25 mouse cellular contexts compared by ENCODE assay signal in genomic region chr2:157522556-157522955, GRCm38 (mm10). TPM values are rescaled to one million over a fixed set of nuclear protein-coding genes. Genes with fewer than 3 reads are reported as not detected.
DNase-seq lines count a peak whose midpoint lies in the region; ATAC-seq and TF ChIP-seq lines count a peak whose summit lies in the region.
"Had no signal": no experiment of that assay in that cellular context is flagged by ENCODE, and none has a peak within 500 bp of the region (broad histone marks: within the 10 kb centered on the region; RNA-seq: fewer than 3 reads in every experiment).

No protein-coding gene starts in this region.

- 71% methylated on average over 3 of the region's 3 CpGs for WGBS in embryonic facial prominence, embryonic 11.5 days
- 71% methylated on average over 3 of the region's 3 CpGs for WGBS in embryonic facial prominence, embryonic 10.5 days
- WGBS in hindbrain, embryonic 11.5 days: 26% methylated on average over 3 of the region's 3 CpGs
- 24% methylated on average over 3 of the region's 3 CpGs for WGBS in hindbrain, postnatal 0 days
- WGBS in neural tube, embryonic 12.5 days: 18% methylated on average over 3 of the region's 3 CpGs

- no peak overlapping the region for H3K9ac ChIP-seq in embryonic facial prominence, embryonic 11.5 days (replicated peaks; ENCODE audit: low read length)
- H3K9ac ChIP-seq in hindbrain, embryonic 11.5 days (ENCODE audit: low read depth, low read length): no peak overlapping the region
- H3K9ac ChIP-seq in hindbrain, postnatal 0 days (replicated peaks; ENCODE audit: low read length): no peak overlapping the region
- H3K9ac ChIP-seq in neural tube, embryonic 12.5 days: no peak overlapping the region
- H3K9ac ChIP-seq: embryonic facial prominence, embryonic 12.5 days; heart, embryonic 15.5 days had no signal

- no peaks in the 10 kb centered on the region for H3K9me3 ChIP-seq in embryonic facial prominence, embryonic 11.5 days (replicated peaks; ENCODE audit: control insufficient read depth, low read length)
- H3K9me3 ChIP-seq in embryonic facial prominence, embryonic 10.5 days: no peaks in the 10 kb centered on the region
- no peaks in the 10 kb centered on the region for H3K9me3 ChIP-seq in hindbrain, embryonic 11.5 days (ENCODE audit: control insufficient read depth, low read length)
- no peaks in the 10 kb centered on the region for H3K9me3 ChIP-seq in hindbrain, postnatal 0 days (ENCODE audit: low read length)
- no peaks in the 10 kb centered on the region for H3K9me3 ChIP-seq in neural tube, embryonic 12.5 days
- H3K9me3 ChIP-seq: embryonic facial prominence, embryonic 12.5 days; heart, embryonic 15.5 days had no signal

- no peaks in the 10 kb centered on the region for H3K27me3 ChIP-seq in embryonic facial prominence, embryonic 11.5 days (ENCODE audit: control insufficient read depth, insufficient read depth, low read length)
- H3K27me3 ChIP-seq in embryonic facial prominence, embryonic 10.5 days (replicated peaks; ENCODE audit: low read depth, poor library complexity, severe bottlenecking): no peaks in the 10 kb centered on the region
- H3K27me3 ChIP-seq in hindbrain, embryonic 11.5 days (ENCODE audit: control insufficient read depth, insufficient read depth, low read length): no peaks in the 10 kb centered on the region
- H3K27me3 ChIP-seq in hindbrain, postnatal 0 days (ENCODE audit: insufficient read depth, low read length): no peaks in the 10 kb centered on the region
- H3K27me3 ChIP-seq in neural tube, embryonic 12.5 days (replicated peaks): no peaks in the 10 kb centered on the region
- H3K27me3 ChIP-seq: embryonic facial prominence, embryonic 12.5 days had no signal

- no peaks in the 10 kb centered on the region for H3K36me3 ChIP-seq in embryonic facial prominence, embryonic 11.5 days (replicated peaks; ENCODE audit: control insufficient read depth, insufficient read depth, low read depth, low read length)
- H3K36me3 ChIP-seq in embryonic facial prominence, embryonic 10.5 days (replicated peaks): no peaks in the 10 kb centered on the region
- H3K36me3 ChIP-seq in hindbrain, embryonic 11.5 days (ENCODE audit: control insufficient read depth, insufficient read depth, low read length): no peaks in the 10 kb centered on the region
- H3K36me3 ChIP-seq in hindbrain, postnatal 0 days (ENCODE audit: insufficient read depth, low read length): no peaks in the 10 kb centered on the region
- no peaks in the 10 kb centered on the region for H3K36me3 ChIP-seq in neural tube, embryonic 12.5 days
- H3K36me3 ChIP-seq: embryonic facial prominence, embryonic 12.5 days; heart, embryonic 15.5 days had no signal

- ATAC-seq in embryonic facial prominence, embryonic 11.5 days (replicated peaks; ENCODE audit: insufficient number of reproducible peaks, low FRiP score, low TSS enrichment, low read depth): peak; percentile 46; the same call in 1 of the 2 replicates
- ATAC-seq in hindbrain, embryonic 11.5 days (ENCODE audit: low FRiP score): peak; percentile 81
- no peak for ATAC-seq in hindbrain, postnatal 0 days
- peak; percentile 48; the same call in 1 of the 2 replicates for ATAC-seq in neural tube, embryonic 12.5 days (ENCODE audit: low FRiP score, low read depth)
- ATAC-seq: intestine, embryonic 16.5 days had no signal

- H3K27ac ChIP-seq in embryonic facial prominence, embryonic 11.5 days (replicated peaks; ENCODE audit: low read depth, low read length): no peak overlapping the region
- H3K27ac ChIP-seq in embryonic facial prominence, embryonic 10.5 days (replicated peaks): no peak overlapping the region
- peak overlapping the region; percentile 58; the same call in 1 of the 2 replicates for H3K27ac ChIP-seq in hindbrain, embryonic 11.5 days (ENCODE audit: low read depth, low read length)
- no peak overlapping the region for H3K27ac ChIP-seq in hindbrain, postnatal 0 days
- no peak overlapping the region for H3K27ac ChIP-seq in neural tube, embryonic 12.5 days
- H3K27ac ChIP-seq: embryonic facial prominence, embryonic 12.5 days; heart, embryonic 15.5 days; layer of hippocampus, adult 2 months; stomach, postnatal 0 days had no signal

- TF ChIP-seq CTCF in hindbrain, postnatal 0 days (IDR thresholded peaks at IDR 0.05; ENCODE audit: low read depth): no peak

- no peaks in the 10 kb centered on the region for H3K4me1 ChIP-seq in embryonic facial prominence, embryonic 11.5 days (ENCODE audit: control insufficient read depth, insufficient read depth, low read length)
- H3K4me1 ChIP-seq in embryonic facial prominence, embryonic 10.5 days: peaks cover 55% of the 10 kb centered on the region
- peaks cover 9% of the 10 kb centered on the region for H3K4me1 ChIP-seq in hindbrain, embryonic 11.5 days (replicated peaks; ENCODE audit: control insufficient read depth, insufficient read depth, low read length)
- H3K4me1 ChIP-seq in hindbrain, postnatal 0 days (ENCODE audit: insufficient read depth, low read length): peaks cover 15% of the 10 kb centered on the region
- H3K4me1 ChIP-seq in neural tube, embryonic 12.5 days: peaks cover 18% of the 10 kb centered on the region
- H3K4me1 ChIP-seq: heart, embryonic 15.5 days had no signal

- intact Hi-C loops in heart, postnatal 36 days (cut with DNase I): no loop called here

- no peak overlapping the region for H3K4me2 ChIP-seq in embryonic facial prominence, embryonic 11.5 days (ENCODE audit: low read depth, low read length)
- H3K4me2 ChIP-seq in hindbrain, embryonic 11.5 days (replicated peaks; ENCODE audit: low read depth, low read length): no peak overlapping the region
- no peak overlapping the region for H3K4me2 ChIP-seq in hindbrain, postnatal 0 days (ENCODE audit: low read depth, low read length)
- no peak overlapping the region for H3K4me2 ChIP-seq in neural tube, embryonic 12.5 days (replicated peaks)
- H3K4me2 ChIP-seq: embryonic facial prominence, embryonic 12.5 days; heart, embryonic 15.5 days had no signal

- no peak for DNase-seq in embryonic facial prominence, embryonic 11.5 days (ENCODE audit: low spot score)
- DNase-seq in embryonic facial prominence, embryonic 10.5 days (ENCODE audit: low spot score): no peak
- peak; percentile 43 for DNase-seq in hindbrain, embryonic 11.5 days (ENCODE audit: low spot score)
- no peak for DNase-seq in hindbrain, postnatal 0 days (ENCODE audit: low spot score)
- no peak for DNase-seq in neural tube, embryonic 10.5 days (ENCODE audit: extremely low spot score, low spot score)
- DNase-seq in retina, embryonic 14.5 days (ENCODE audit: low spot score): no peak
- no peak for DNase-seq in heart, postnatal 36 days
- DNase-seq: adrenal gland, postnatal 36 days; cerebellum, adult 11-12 months; cerebellum, postnatal 10 days; kidney, adult 9 months; kidney, postnatal 25 days; lung, postnatal 4 days; right cerebral cortex, postnatal 14 days; thymus, adult 2 months had no signal

- no peak overlapping the region for H3K4me3 ChIP-seq in embryonic facial prominence, embryonic 11.5 days (ENCODE audit: low read depth, low read length)
- no peak overlapping the region for H3K4me3 ChIP-seq in embryonic facial prominence, embryonic 10.5 days
- H3K4me3 ChIP-seq in hindbrain, embryonic 11.5 days (ENCODE audit: low read depth, low read length): no peak overlapping the region
- H3K4me3 ChIP-seq in hindbrain, postnatal 0 days (ENCODE audit: low read length): no peak overlapping the region
- no peak overlapping the region for H3K4me3 ChIP-seq in neural tube, embryonic 12.5 days
- H3K4me3 ChIP-seq: embryonic facial prominence, embryonic 12.5 days; heart, embryonic 15.5 days; layer of hippocampus, adult 2 months; myocyte had no signal

RNA-seq across cellular contexts. Expression of gene Nnat, which starts 37.3 kb away (rescaled TPM):
- polyA plus RNA-seq in embryonic facial prominence, embryonic 11.5 days (2014; fragmentation: Nextera tagmentation; extraction: Ambion mirVana): 1,482 and 1,542 TPM in 2 replicates
- 2,080 and 2,294 TPM in 2 replicates for polyA plus RNA-seq in embryonic facial prominence, embryonic 10.5 days (2016; fragmentation: Nextera tagmentation; extraction: Ambion mirVana)
- polyA plus RNA-seq in hindbrain, embryonic 11.5 days (2014; fragmentation: Nextera tagmentation; extraction: Ambion mirVana): 1,515 and 1,745 TPM in 2 replicates
- total RNA-seq in hindbrain, postnatal 0 days (2014; rRNA removed): 8,203 and 10,251 TPM in 2 replicates
- 5,188 and 5,840 TPM in 2 replicates for polyA plus RNA-seq in hindbrain, postnatal 0 days (2015; fragmentation: Nextera tagmentation; extraction: Ambion mirVana)
- 3,228 and 3,444 TPM in 2 replicates for polyA plus RNA-seq in neural tube, embryonic 12.5 days (2016; fragmentation: Nextera tagmentation; extraction: Ambion mirVana)
- under 1 TPM; 0.51 to 0.89 TPM for total RNA-seq in heart, postnatal 36 days (2021)
- total RNA-seq: hematopoietic stem cell, adult 5-6 weeks; liver, adult 2 months; megakaryocyte-erythroid progenitor cell, adult 5-6 weeks had no signal
- polyA plus RNA-seq: liver, adult 2 months had no signal

RNA-seq across cellular contexts. Expression of gene Blcap, which starts 48.5 kb away (rescaled TPM):
- polyA plus RNA-seq in embryonic facial prominence, embryonic 11.5 days (2014; fragmentation: Nextera tagmentation; extraction: Ambion mirVana): 90.2 and 97.9 TPM in 2 replicates
- 82.1 and 82.3 TPM in 2 replicates for polyA plus RNA-seq in embryonic facial prominence, embryonic 10.5 days (2016; fragmentation: Nextera tagmentation; extraction: Ambion mirVana)
- polyA plus RNA-seq in hindbrain, embryonic 11.5 days (2014; fragmentation: Nextera tagmentation; extraction: Ambion mirVana): 117 and 118 TPM in 2 replicates
- 207 and 253 TPM in 2 replicates for total RNA-seq in hindbrain, postnatal 0 days (2014; rRNA removed)
- 263 and 284 TPM in 2 replicates for polyA plus RNA-seq in hindbrain, postnatal 0 days (2015; fragmentation: Nextera tagmentation; extraction: Ambion mirVana)
- 115 and 120 TPM in 2 replicates for polyA plus RNA-seq in neural tube, embryonic 12.5 days (2016; fragmentation: Nextera tagmentation; extraction: Ambion mirVana)
- 10 to 100 TPM; 46.0 to 53.7 TPM for total RNA-seq in heart, postnatal 36 days (2021)
